Mouse (Mus musculus): ENCODE measurements around the gene AC161166.1.
A peak's percentile ranks its signal among the peaks of the same experiment; 100 is the strongest.
"Not testable (repeated sequence)": the region's sequence is repeated elsewhere in the genome, so short reads cannot be mapped to it uniquely, and the experiment has no call there.

AC161166.1 gene

GRCm38 (mm10) chr7:24485481-24485880 is 26.8 kb downstream of the AC161166.1 start:
- no peak for DNase-seq (ENCODE audit: low read depth)

GRCm38 (mm10) chr7:24483291-24483690 is 29.0 kb downstream of the AC161166.1 start:
- DNase-seq (ENCODE audit: low read depth), result not testable (repeated sequence)

GRCm38 (mm10) chr7:24482208-24483020 is 29.8 kb downstream of the AC161166.1 start:
- no peak for DNase-seq (ENCODE audit: low read depth)

GRCm38 (mm10) chr7:24481474-24482207 is 30.6 kb downstream of the AC161166.1 start, which contains the start of gene Cadm4:
Gene Cadm4 (plus strand): TSS chr7:24482023.
- DNase-seq (ENCODE audit: low read depth), result no peak

- no peak for DNase-seq (ENCODE audit: low read depth)
These were observed 31.2 kb downstream of the AC161166.1 start for GRCm38 (mm10) chr7:24480986-24481473.

- no peak for DNase-seq (ENCODE audit: low read depth)
These were observed 31.9 kb downstream of the AC161166.1 start for GRCm38 (mm10) chr7:24480121-24480941.

- no peak for DNase-seq (ENCODE audit: low read depth)
These were observed 32.6 kb downstream of the AC161166.1 start for GRCm38 (mm10) chr7:24479685-24480084.

GRCm38 (mm10) chr7:24478911-24479310 is 33.3 kb downstream of the AC161166.1 start:
- DNase-seq (ENCODE audit: low read depth), result no peak

- no peak for DNase-seq (ENCODE audit: low read depth)
These were observed 35.4 kb downstream of the AC161166.1 start for GRCm38 (mm10) chr7:24476856-24477255.

GRCm38 (mm10) chr7:24476338-24476737 is 35.9 kb downstream of the AC161166.1 start:
- DNase-seq (ENCODE audit: low read depth), result no peak

- no peak for DNase-seq (ENCODE audit: low read depth)
These were observed 37.3 kb downstream of the AC161166.1 start for GRCm38 (mm10) chr7:24474811-24475506.

- DNase-seq (ENCODE audit: low read depth), result peak; percentile 86
These were observed 38.2 kb downstream of the AC161166.1 start for GRCm38 (mm10) chr7:24473913-24474529.

- peak; percentile 64 for DNase-seq (ENCODE audit: low read depth)
These were observed 39.3 kb downstream of the AC161166.1 start for GRCm38 (mm10) chr7:24472937-24473336.

GRCm38 (mm10) chr7:24472442-24472841 is 39.8 kb downstream of the AC161166.1 start:
- DNase-seq (ENCODE audit: low read depth), result no peak

GRCm38 (mm10) chr7:24470356-24470755 is 41.9 kb downstream of the AC161166.1 start:
- DNase-seq (ENCODE audit: low read depth), result peak; percentile 94

GRCm38 (mm10) chr7:24469126-24469525 is 43.1 kb downstream of the AC161166.1 start:
- peak; percentile 41 for DNase-seq (ENCODE audit: low read depth)

GRCm38 (mm10) chr7:24467886-24468285 is 44.4 kb downstream of the AC161166.1 start:
- no peak for DNase-seq (ENCODE audit: low read depth)

- no peak for DNase-seq (ENCODE audit: low read depth)
These were observed 45.4 kb downstream of the AC161166.1 start for GRCm38 (mm10) chr7:24466835-24467234.

- peak; percentile 85 for DNase-seq (ENCODE audit: low read depth)
These were observed 49.6 kb downstream of the AC161166.1 start, which contains the start of gene Plaur for GRCm38 (mm10) chr7:24462388-24463319. Gene Plaur (plus strand): TSS chr7:24462484.
